Mouse (Mus musculus) heart, adult 11 months (tissue): ENCODE measurements around the gene Sap18.
"Not testable (repeated sequence)": the region's sequence is repeated elsewhere in the genome, so short reads cannot be mapped to it uniquely, and the experiment has no call there.

Experiments used
- DNase-seq: peaks from one replicate; pipeline ENCODE4 v3.0.0; 2022

Sap18 gene

GRCm38 (mm10) chr14:57797991-57798931 is at the start of gene Sap18:
Gene Sap18, plus strand, starts transcription at chr14:57798180.
- DNase-seq, result peak; percentile 100

GRCm38 (mm10) chr14:57749501-57749900 is 48.5 kb upstream of the Sap18 start:
- DNase-seq, result no peak

GRCm38 (mm10) chr14:57751006-57751405 is 47.0 kb upstream of the Sap18 start:
- DNase-seq, result not testable (repeated sequence)

- DNase-seq, result no peak
Observed at GRCm38 (mm10) chr14:57753351-57753992, 44.5 kb upstream of the Sap18 start.

GRCm38 (mm10) chr14:57755661-57756060 is 42.3 kb upstream of the Sap18 start:
- DNase-seq, result no peak

GRCm38 (mm10) chr14:57756094-57756493 is 41.9 kb upstream of the Sap18 start:
- no peak for DNase-seq

GRCm38 (mm10) chr14:57758237-57758636 is 39.7 kb upstream of the Sap18 start, which contains the start of gene Lats2:
Gene Lats2, minus strand, starts transcription at chr14:57758388.
- DNase-seq, result no peak

- DNase-seq, result no peak
Observed at GRCm38 (mm10) chr14:57760447-57761412, 37.2 kb upstream of the Sap18 start.

- no peak for DNase-seq
Observed at GRCm38 (mm10) chr14:57769102-57769501, 28.9 kb upstream of the Sap18 start.

GRCm38 (mm10) chr14:57772157-57772815 is 25.7 kb upstream of the Sap18 start:
- no peak for DNase-seq

- peak; percentile 13 for DNase-seq
Observed at GRCm38 (mm10) chr14:57787406-57787805, 10.6 kb upstream of the Sap18 start.

- DNase-seq, result no peak
Observed at GRCm38 (mm10) chr14:57789311-57789710, 8.7 kb upstream of the Sap18 start.

- peak; percentile 79 for DNase-seq
Observed at GRCm38 (mm10) chr14:57789759-57790158, 8.2 kb upstream of the Sap18 start.

GRCm38 (mm10) chr14:57791171-57791570 is 6.8 kb upstream of the Sap18 start:
- peak; percentile 61 for DNase-seq

GRCm38 (mm10) chr14:57797551-57797950 is 429 bp upstream of the Sap18 start:
- DNase-seq, result peak; percentile 88

GRCm38 (mm10) chr14:57803731-57804130 is 5.8 kb downstream of the Sap18 start:
- no peak for DNase-seq

- DNase-seq, result no peak
Observed at GRCm38 (mm10) chr14:57808558-57808957, 10.6 kb downstream of the Sap18 start.

- no peak for DNase-seq
Observed at GRCm38 (mm10) chr14:57810886-57811285, 12.9 kb downstream of the Sap18 start.

GRCm38 (mm10) chr14:57811844-57812243 is 13.9 kb downstream of the Sap18 start:
- no peak for DNase-seq

GRCm38 (mm10) chr14:57820839-57821238 is 22.9 kb downstream of the Sap18 start:
- no peak for DNase-seq

- peak; percentile 99 for DNase-seq
Observed at GRCm38 (mm10) chr14:57825788-57826751, 28.1 kb downstream of the Sap18 start, which contains the start of the genes Ska3 and Mrpl57. Gene Ska3, minus strand, starts transcription at chr14:57826185. Gene Mrpl57, plus strand, starts transcription at chr14:57826234.
